Mouse (Mus musculus): ENCODE measurements at regions not wholly inside any gene's neighbourhood (a gene's known extent, or its start where the extent isn't known, plus 50 kb on each side); places are given as distances from the start of the nearest gene placed in this dataset.

DNA sequence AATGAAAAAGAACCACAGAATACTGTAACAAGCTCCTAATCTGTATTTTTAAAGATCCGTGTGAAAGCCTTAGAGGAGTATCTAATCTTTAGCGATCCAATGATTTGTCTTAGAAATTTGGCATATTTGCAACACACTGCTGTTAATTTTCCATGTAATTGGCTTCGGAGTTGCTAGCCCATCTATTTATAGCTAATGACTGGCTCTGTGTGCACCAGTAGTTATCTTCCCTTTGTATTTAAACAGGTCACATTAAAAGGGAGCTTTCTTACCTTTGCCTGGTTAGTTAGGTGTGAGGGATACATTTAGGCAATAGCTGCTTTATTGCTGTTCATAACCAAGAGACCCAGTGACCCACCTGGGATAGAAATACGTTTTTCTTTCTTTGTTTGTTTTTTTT, 256.3 kb upstream of the Mme start:
- Histone ChIP-seq H3K27me3 (replicated peaks; ENCODE audit: low read depth, poor library complexity, severe bottlenecking) (no peaks in the 10 kb centered on the region), H3K9me3 (no peaks in the 10 kb centered on the region), H3K4me1 (0 out of 2 replicates have a peak, but pooled peaks cover 5% of the 10 kb centered on the region), H3K4me3 (no peak overlapping the region), H3K36me3 (replicated peaks) (no peaks in the 10 kb centered on the region), H3K27ac (replicated peaks) (no peak overlapping the region)
- 82% methylated on average over 4 of the region's 4 CpGs for WGBS
- DNase-seq (ENCODE audit: low spot score): no peak

DNA sequence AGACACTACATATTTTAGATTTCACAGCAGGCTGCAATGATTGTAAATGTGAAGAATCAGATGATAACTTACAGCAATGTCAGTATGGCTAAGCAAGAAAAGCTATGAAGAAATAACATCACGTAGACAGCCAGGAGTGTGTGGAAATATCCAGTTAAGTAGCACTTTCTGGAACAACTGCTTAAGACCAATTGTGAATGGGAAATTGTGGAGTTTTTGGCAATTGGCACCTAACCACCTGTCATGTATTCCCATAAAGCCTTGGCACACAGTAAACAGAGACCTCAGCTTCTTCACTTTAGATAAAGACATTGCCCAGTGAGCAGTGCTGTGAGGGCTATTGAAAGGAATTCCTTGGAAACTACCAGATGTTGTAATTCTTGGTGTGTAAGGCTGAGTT, 264.4 kb upstream of the Mme start:
- H3K4me1 ChIP-seq: no peaks in the 10 kb centered on the region
- no peak for DNase-seq (ENCODE audit: low spot score)
- no peak overlapping the region for H3K4me3 ChIP-seq
- no peak overlapping the region for H3K27ac ChIP-seq (replicated peaks)
- no peaks in the 10 kb centered on the region for H3K27me3 ChIP-seq (replicated peaks; ENCODE audit: low read depth, poor library complexity, severe bottlenecking)
- H3K9me3 ChIP-seq: no peaks in the 10 kb centered on the region
- WGBS: 92% methylated on average over 1 of the region's 1 CpGs
- H3K36me3 ChIP-seq (replicated peaks): no peaks in the 10 kb centered on the region

DNA sequence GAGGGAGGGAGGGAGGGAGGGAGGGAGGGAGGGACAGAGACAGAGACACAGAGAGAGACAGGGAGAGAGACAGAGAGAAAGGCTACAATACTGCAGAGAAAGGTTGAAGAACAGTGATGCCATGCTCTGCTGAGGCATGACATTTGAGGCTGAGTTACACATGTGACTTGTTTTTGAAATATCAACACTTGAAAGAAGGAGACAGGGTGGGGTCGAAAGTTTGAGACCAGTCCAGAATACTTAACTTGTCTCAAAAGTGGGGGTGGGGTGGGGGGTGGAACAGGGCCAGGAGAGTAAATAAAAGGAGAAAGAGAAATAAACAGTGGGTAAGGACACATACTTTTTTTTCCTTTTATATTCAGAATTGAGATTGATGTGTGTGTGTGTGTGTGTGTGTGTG, 278.1 kb upstream of the Mme start:
- H3K4me3 ChIP-seq: no peak overlapping the region
- H3K36me3 ChIP-seq (replicated peaks): no peaks in the 10 kb centered on the region
- no peaks in the 10 kb centered on the region for H3K9me3 ChIP-seq
- no peaks in the 10 kb centered on the region for H3K4me1 ChIP-seq
- 66% methylated on average over 1 of the region's 1 CpGs for WGBS
- no peak for DNase-seq (ENCODE audit: low spot score)
- no peak overlapping the region for H3K27ac ChIP-seq (replicated peaks)
- no peaks in the 10 kb centered on the region for H3K27me3 ChIP-seq (replicated peaks; ENCODE audit: low read depth, poor library complexity, severe bottlenecking)

DNA sequence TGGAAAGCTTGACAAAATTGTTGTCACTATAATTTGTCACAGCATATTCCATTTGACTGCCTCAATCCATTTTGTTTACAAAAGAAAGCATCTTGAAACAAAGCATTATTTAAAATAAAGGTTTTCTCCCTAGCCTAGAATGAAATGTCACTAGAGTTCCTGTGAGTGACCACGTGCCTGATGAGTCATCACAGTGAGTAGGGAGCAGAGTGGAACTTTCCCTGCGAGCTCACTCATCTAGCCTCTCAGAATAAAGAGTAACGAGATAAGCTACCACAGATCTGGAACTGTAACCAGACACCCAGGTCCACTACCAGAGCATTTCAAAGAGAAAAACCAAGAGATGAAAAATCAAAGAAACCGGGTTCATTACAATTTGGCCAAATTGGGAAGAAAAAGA, 278.7 kb upstream of the Mme start:
- no peaks in the 10 kb centered on the region for H3K9me3 ChIP-seq
- no peak overlapping the region for H3K27ac ChIP-seq (replicated peaks)
- H3K4me1 ChIP-seq: no peaks in the 10 kb centered on the region
- H3K4me3 ChIP-seq: no peak overlapping the region
- WGBS: 55% methylated on average over 4 of the region's 4 CpGs
- H3K36me3 ChIP-seq (replicated peaks): no peaks in the 10 kb centered on the region
- H3K27me3 ChIP-seq (replicated peaks; ENCODE audit: low read depth, poor library complexity, severe bottlenecking): no peaks in the 10 kb centered on the region
- DNase-seq (ENCODE audit: low spot score): no peak

DNA sequence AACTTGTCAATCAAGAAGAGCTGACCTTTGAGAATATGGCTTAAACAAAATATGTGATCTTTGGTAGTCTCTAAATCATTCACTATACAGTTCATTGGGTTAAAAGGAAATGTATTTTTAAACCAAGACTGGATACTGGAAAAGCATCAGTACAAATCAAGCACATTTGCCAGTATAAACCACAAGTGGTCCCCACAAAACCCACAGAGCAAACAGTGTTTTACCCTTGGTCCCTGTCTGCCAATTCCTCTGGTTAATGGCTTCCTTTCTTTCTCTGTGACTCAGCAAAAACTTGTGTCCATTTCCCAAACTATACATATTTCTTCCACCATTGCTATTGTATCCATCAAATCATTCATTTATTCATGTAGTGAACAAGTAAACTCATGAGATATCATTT, 296.0 kb upstream of the Mme start:
- H3K4me1 ChIP-seq: no peaks in the 10 kb centered on the region; the same call in 1 of the 2 replicates
- H3K27me3 ChIP-seq (replicated peaks; ENCODE audit: low read depth, poor library complexity, severe bottlenecking): no peaks in the 10 kb centered on the region
- no peak overlapping the region for H3K27ac ChIP-seq (replicated peaks)
- no peak for DNase-seq (ENCODE audit: low spot score)
- H3K9me3 ChIP-seq: no peaks in the 10 kb centered on the region
- H3K4me3 ChIP-seq: no peak overlapping the region
- H3K36me3 ChIP-seq (replicated peaks): no peaks in the 10 kb centered on the region

DNA sequence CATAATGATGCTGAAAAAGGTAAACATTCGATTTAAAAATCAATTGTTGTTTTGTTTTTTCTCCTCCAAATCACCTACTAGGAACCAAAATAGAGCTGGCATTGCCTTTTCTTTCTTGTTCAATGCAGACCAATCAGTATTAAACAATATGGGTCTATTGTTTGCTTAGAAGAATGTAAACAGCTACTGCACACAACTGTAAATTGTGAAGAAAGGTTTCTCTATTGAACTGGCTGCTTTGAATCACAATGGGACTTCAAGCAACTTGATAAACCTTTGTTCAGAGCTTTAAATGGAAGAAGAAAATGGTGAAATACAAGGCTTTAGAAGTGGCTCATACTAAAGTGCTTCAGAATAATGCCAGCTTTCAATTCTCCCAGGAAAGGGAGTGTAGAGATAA, 302.7 kb upstream of the Mme start:
- no peaks in the 10 kb centered on the region for H3K36me3 ChIP-seq (replicated peaks)
- H3K27me3 ChIP-seq (replicated peaks; ENCODE audit: low read depth, poor library complexity, severe bottlenecking): no peaks in the 10 kb centered on the region
- WGBS: 77% methylated on average over 1 of the region's 1 CpGs
- no peak for DNase-seq (ENCODE audit: low spot score)
- no peak overlapping the region for H3K4me3 ChIP-seq
- H3K27ac ChIP-seq (replicated peaks): no peak overlapping the region
- no peaks in the 10 kb centered on the region for H3K9me3 ChIP-seq
- no peaks in the 10 kb centered on the region for H3K4me1 ChIP-seq

DNA sequence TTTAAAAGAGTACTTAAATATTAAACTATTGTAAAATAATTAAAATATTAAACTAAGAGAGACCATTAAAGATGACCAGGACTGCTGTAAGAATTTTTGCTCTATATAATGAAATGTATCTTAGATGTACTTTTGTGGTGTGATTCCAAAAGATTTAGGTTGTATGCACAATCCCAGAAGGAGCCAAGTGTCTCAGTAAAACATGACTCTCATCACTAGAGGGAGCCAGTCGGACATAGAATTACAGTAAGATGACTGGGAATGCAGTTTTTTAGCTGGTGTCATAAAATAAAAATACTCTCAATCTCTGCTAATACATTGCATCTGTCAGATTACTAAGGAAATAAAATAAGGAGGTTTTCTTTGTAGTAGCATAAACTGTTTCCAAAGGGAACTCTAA, 316.9 kb upstream of the Mme start:
- Histone ChIP-seq H3K27ac (replicated peaks) (no peak overlapping the region), H3K36me3 (replicated peaks) (no peaks in the 10 kb centered on the region), H3K4me3 (no peak overlapping the region), H3K27me3 (replicated peaks; ENCODE audit: low read depth, poor library complexity, severe bottlenecking) (no peaks in the 10 kb centered on the region), H3K9me3 (no peaks in the 10 kb centered on the region), H3K4me1 (no peaks in the 10 kb centered on the region)
- no peak for DNase-seq (ENCODE audit: low spot score)
- WGBS: 7% methylated on average over 1 of the region's 1 CpGs

DNA sequence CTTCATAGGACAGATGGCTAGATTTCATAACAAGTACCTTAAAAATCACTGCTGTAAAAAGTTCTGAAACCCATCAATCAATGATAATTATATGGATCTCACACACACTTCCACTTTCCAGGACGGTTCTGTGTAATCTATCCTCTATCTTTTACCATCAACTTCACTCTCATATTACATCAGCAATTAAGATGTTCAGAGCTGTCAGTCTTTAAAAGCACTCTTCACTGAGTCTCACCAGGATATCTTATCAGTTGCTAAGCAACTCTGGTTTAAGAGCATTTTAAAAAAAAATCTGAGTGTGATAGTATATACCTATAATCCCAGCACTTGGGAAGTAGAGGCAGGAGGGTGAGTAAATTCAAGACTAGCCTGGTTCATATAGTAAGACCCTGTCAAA, 312.0 kb upstream of the Gpr149 start:
- Histone ChIP-seq H3K9me3 (no peaks in the 10 kb centered on the region), H3K4me3 (no peak overlapping the region), H3K4me1 (no peaks in the 10 kb centered on the region), H3K36me3 (replicated peaks) (no peaks in the 10 kb centered on the region), H3K27me3 (replicated peaks; ENCODE audit: low read depth, poor library complexity, severe bottlenecking) (no peaks in the 10 kb centered on the region), H3K27ac (replicated peaks) (no peak overlapping the region)
- DNase-seq (ENCODE audit: low spot score): no peak
- 32% methylated on average over 1 of the region's 1 CpGs for WGBS

DNA sequence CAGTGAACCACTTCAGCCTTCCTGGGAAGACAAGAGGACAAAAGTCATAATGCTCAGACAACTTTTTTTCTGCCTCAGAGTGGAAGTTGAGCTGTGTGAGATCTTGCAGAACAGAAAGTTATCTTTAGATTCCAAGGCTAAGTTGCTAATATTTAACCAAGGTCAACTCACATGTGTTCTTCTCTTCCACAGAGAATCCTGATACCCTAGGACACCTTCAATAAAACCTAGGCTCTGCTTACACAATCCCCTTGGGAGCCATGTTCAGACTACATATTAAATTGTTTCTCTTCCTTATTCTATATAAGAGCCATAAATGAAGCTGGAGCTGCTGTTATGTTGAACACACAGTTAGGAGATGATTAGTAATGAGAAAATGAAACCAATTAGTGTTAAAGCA, 280.2 kb upstream of the Gpr149 start:
- Histone ChIP-seq H3K36me3 (replicated peaks) (no peaks in the 10 kb centered on the region), H3K27ac (replicated peaks) (no peak overlapping the region), H3K4me1 (no peaks in the 10 kb centered on the region), H3K9me3 (no peaks in the 10 kb centered on the region), H3K4me3 (no peak overlapping the region), H3K27me3 (replicated peaks; ENCODE audit: low read depth, poor library complexity, severe bottlenecking) (no peaks in the 10 kb centered on the region)
- no peak for DNase-seq (ENCODE audit: low spot score)

DNA sequence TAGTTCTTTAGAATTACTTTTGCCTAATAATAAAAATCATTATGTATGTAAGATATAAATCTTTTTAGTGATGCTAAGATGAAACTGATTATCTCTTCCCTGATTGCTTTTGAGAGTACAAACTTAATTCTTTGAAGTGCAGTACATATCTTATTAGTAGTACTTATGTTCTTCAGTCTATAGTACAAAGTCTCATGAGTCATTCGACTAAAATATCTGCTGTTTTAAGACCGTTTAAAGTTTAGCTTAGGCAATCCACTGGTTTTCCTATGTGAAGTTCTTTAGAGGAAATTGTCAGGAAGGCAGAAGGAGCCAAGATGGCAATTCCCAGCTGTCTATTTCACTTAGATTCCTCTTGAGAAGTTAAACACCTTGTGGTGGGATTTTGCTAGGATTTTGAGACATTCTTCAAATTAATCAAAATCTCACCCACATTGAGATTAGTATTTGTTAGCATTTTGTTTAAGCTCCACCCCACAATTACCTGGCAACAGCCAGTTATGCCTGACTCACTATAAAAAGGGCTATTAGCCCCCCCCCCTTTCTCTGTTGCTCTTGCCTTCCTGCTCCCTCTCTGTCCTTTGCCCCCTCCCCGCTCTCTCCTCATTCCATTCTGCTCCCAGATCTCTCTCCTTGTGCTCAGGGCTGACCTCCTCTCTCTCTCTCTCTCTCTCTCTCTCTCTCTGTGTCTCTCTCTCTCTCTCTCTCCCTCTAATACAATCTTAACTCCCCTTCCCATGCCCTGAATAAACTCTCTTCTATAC, 277.6 kb upstream of the Gpr149 start:
- Histone ChIP-seq H3K27ac (replicated peaks) (no peak overlapping the region), H3K9me3 (no peaks in the 10 kb centered on the region), H3K36me3 (replicated peaks) (no peaks in the 10 kb centered on the region), H3K27me3 (replicated peaks; ENCODE audit: low read depth, poor library complexity, severe bottlenecking) (no peaks in the 10 kb centered on the region), H3K4me3 (no peak overlapping the region), H3K4me1 (no peaks in the 10 kb centered on the region)
- DNase-seq (ENCODE audit: low spot score): no peak
- 86% methylated on average over 3 of the region's 3 CpGs for WGBS

DNA sequence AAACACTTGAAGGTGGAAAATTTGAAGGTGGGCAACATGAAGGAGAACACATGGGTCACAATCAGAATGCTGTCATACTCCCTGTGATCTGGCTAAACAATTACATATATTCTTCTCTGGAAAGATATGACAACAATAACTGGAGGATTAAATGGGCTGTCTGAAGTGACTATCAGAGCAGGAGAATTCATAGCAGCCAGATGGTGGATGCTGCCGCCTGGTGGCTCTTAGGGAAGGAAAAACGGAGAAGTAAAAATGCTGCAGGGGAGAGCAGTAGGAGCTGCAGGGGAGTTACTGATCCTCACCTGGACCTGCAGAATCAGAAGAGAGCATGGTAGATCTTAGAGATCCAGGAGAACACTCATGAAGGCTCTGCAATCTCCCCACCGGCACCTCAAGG, 255.8 kb upstream of the Gpr149 start:
- 15% methylated on average over 3 of the region's 3 CpGs for WGBS
- Histone ChIP-seq H3K27me3 (replicated peaks; ENCODE audit: low read depth, poor library complexity, severe bottlenecking) (no peaks in the 10 kb centered on the region), H3K4me3 (no peak overlapping the region), H3K36me3 (replicated peaks) (no peaks in the 10 kb centered on the region), H3K4me1 (no peaks in the 10 kb centered on the region), H3K27ac (replicated peaks) (no peak overlapping the region), H3K9me3 (no peaks in the 10 kb centered on the region)
- peak; percentile 47 for DNase-seq (ENCODE audit: low spot score)

DNA sequence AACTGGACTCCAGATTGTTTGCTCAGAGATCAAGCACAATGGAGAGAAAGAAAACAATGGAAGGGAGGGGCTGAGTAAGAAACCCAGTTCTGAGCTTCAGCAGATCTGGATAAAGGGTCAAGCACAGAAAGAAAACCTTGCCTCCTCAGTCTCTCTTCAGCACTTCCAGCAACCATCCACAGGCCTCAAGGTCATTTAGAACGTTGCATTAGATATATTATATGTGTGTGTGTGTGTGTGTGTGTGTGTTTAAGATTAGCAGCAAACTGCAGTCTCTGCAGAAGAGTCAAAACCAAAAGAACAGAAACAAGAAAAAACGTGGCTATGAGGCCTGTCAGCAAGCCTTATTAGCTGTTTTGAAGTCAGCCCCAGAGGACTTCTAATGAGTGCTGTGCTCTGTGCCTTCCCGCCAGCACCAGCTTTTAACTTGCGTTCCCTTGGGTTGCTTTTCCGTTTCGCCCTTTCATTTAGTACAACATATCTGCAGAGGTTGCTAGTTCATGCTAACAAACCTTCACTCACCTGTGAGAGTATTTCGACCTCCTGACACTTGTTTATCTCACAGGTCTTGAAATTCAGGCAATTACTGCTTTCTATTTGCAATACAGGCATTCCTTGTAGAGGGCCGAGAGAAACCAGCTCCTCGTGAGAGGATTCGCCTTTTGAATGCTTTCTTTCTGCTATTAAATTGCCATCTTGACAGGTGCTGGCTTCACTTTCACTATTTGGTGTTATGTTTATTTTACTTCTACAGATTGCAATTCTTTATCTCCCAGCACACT, 230.9 kb upstream of the Gpr149 start:
- DNase-seq (ENCODE audit: low spot score): no peak
- Histone ChIP-seq H3K9me3 (no peaks in the 10 kb centered on the region), H3K4me1 (no peaks in the 10 kb centered on the region), H3K36me3 (replicated peaks) (no peaks in the 10 kb centered on the region), H3K27me3 (replicated peaks; ENCODE audit: low read depth, poor library complexity, severe bottlenecking) (no peaks in the 10 kb centered on the region), H3K27ac (replicated peaks) (no peak overlapping the region), H3K4me3 (no peak overlapping the region)
- 69% methylated on average over 10 of the region's 10 CpGs for WGBS

DNA sequence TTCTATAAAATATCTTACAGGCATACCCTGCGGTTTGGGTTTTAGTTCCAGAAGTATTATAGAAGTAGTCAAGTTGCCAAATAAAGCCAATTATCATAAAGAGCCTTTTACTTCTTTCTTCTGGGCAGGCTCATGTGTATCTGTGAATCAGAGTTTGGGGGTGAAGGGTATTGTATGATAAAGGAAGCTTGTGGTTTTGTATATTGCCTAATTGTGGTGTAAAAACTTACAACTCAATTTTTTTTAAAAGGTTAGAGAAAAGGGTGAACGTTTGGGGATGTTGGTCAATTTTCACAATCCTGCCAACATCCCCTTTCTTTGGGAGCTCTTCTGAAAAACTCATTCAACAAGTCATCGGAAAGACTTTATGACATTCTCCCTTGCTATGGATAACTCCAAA, 219.0 kb upstream of the Gpr149 start:
- WGBS: 88% methylated on average over 3 of the region's 3 CpGs
- no peak overlapping the region for H3K27ac ChIP-seq (replicated peaks)

More for the DNA sequence above, 219.0 kb upstream of the Gpr149 start:
- no peak for DNase-seq (ENCODE audit: low spot score)
- Histone ChIP-seq H3K4me3 (no peak overlapping the region), H3K36me3 (replicated peaks) (no peaks in the 10 kb centered on the region), H3K27me3 (replicated peaks; ENCODE audit: low read depth, poor library complexity, severe bottlenecking) (no peaks in the 10 kb centered on the region), H3K4me1 (no peaks in the 10 kb centered on the region), H3K9me3 (0 out of 2 replicates have a peak, but pooled peaks cover 4% of the 10 kb centered on the region)
